Mouse (Mus musculus) hindbrain, embryonic 12.5 days (tissue): ENCODE data around the gene Mrc2. TPM values are rescaled to one million over a fixed set of nuclear protein-coding genes. Genes with fewer than 3 reads are reported as not detected.

ENCODE experiments used
- ATAC-seq: fragments of 200-750 bp; cut with Nextera tagmentation; 2 replicates; pipeline ENCODE4 v1.8.0; 2017; ENCODE audit warnings: moderate TSS enrichment; ENCODE audit not compliant: low FRiP score
- H3K27ac ChIP-seq: fragments of 300-500 bp; sonication (generic); 2 replicates; pipeline ENCODE4 v1.5.1; 2016; ENCODE audit warnings: mild to moderate bottlenecking
- H3K27me3 ChIP-seq: fragments of 300-500 bp; sonication (generic); 2 replicates; pipeline ENCODE4 v1.6.1; 2016; ENCODE audit warnings: mild to moderate bottlenecking
- H3K36me3 ChIP-seq: fragments of 300-500 bp; sonication (generic); 2 replicates; pipeline ENCODE4 v1.6.1; 2016; ENCODE audit warnings: mild to moderate bottlenecking
- H3K4me1 ChIP-seq: fragments of 300-500 bp; sonication (generic); 2 replicates; pipeline ENCODE4 v1.6.1; 2016
- H3K4me2 ChIP-seq: fragments of 300-500 bp; sonication (generic); replicated peaks from 2 replicates; pipeline ENCODE4 v1.6.1; 2016; ENCODE audit warnings: mild to moderate bottlenecking
- H3K4me3 ChIP-seq: fragments of 300-500 bp; sonication (generic); 2 replicates; pipeline ENCODE4 v1.5.1; 2016; ENCODE audit warnings: mild to moderate bottlenecking
- H3K9ac ChIP-seq: fragments of 300-500 bp; sonication (generic); 2 replicates; pipeline ENCODE4 v1.6.1; 2016; ENCODE audit warnings: mild to moderate bottlenecking, moderate library complexity
- H3K9me3 ChIP-seq: fragments of 300-500 bp; sonication (generic); replicated peaks from 2 replicates; pipeline ENCODE4 v1.6.1; 2016; ENCODE audit warnings: mild to moderate bottlenecking
- WGBS: fragments of 180-500 bp; shearing (Covaris S2); methylation state at CpG from one replicate; pipeline ENCODE4 v1.1.7; 2016; 5-methylcytosine and 5-hydroxymethylcytosine counted together
- polyA plus RNA-seq: library from polyadenylated mRNA; unstranded; fragments of >200 nt; fragmentation: Nextera tagmentation; extraction: Ambion mirVana; gene quantifications from 2 replicates; pipeline ENCODE4 v1.2.1, GENCODE M21; 2016

Gene Mrc2
- polyA plus RNA-seq, 1 experiment from 2014 or later, result 21.5 TPM

DNA sequence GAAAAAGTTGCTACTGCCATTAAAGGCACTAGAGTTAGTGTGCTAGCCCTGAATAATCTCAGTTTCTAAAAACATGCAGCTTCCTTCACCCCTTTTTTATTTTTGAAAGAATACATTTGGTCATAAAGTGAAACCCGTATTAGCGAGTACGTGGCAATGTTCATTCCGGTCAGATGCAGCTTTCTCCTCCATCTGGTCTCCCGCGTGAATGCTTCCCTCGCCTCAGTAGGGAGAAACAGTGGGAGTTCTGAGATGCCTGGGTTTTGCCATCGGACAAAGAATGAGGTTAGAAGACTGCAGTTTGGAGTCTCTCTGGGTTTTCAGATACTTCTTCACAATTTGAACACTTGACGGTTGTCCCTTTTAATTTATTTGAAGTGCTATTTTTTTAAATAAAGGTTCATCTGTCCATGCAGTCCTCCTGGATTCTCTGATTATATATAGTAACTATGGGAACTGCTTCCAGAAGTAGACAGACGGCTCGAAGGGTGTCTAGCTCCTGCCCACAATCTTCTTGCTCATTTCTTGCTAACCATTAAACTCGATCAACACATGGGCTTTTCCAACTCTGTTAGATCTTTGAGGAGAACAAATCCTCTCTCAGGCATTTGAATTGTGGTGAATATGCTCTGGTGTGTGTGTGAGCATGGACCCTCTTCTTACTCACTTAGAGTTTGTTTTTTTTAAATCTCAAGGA lies 10.5 kb upstream of the Mrc2 start:
- Histone ChIP-seq H3K4me2 (no peak overlapping the region), H3K27me3 (no peaks in the 10 kb centered on the region), H3K4me1 (peaks cover 6% of the 10 kb centered on the region; the same call in 1 of the 2 replicates), H3K27ac (no peak overlapping the region), H3K9me3 (no peaks in the 10 kb centered on the region), H3K36me3 (peaks cover 66% of the 10 kb centered on the region), H3K9ac (no peak overlapping the region), H3K4me3 (no peak overlapping the region)
- WGBS, result 71% methylated on average over 12 of the region's 12 CpGs
- ATAC-seq, result no peak

DNA sequence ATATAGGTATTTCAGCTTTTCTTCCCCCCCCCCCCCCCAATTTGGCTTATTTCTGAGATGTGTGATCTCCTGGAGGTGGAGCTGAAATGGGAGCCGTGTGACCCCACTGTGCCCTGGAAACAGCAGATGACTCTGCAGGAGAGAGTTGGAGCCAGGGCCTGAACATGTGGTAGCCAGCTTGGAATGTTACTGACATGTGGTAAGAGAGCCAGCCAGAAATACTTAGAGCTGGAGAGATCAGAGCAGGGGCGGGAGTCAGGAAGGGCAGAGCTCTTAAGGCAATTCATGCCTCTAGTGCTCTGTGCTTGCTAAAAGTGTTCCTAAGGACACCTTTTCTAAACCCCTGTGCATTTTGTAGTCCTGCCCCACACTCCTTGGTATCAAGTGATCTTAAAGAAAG lies 10.0 kb upstream of the Mrc2 start:
- no peaks in the 10 kb centered on the region for H3K27me3 ChIP-seq
- H3K9ac ChIP-seq, result no peak overlapping the region
- ATAC-seq, result no peak
- 77% methylated on average over 2 of the region's 2 CpGs for WGBS
- no peak overlapping the region for H3K4me3 ChIP-seq
- H3K27ac ChIP-seq, result 0 out of 2 replicates have a peak overlapping the region, but pooled peaks have one; percentile 55
- H3K4me2 ChIP-seq, result no peak overlapping the region
- H3K36me3 ChIP-seq, result peaks cover 66% of the 10 kb centered on the region
- peaks cover 6% of the 10 kb centered on the region; the same call in 1 of the 2 replicates for H3K4me1 ChIP-seq
- H3K9me3 ChIP-seq, result no peaks in the 10 kb centered on the region

DNA sequence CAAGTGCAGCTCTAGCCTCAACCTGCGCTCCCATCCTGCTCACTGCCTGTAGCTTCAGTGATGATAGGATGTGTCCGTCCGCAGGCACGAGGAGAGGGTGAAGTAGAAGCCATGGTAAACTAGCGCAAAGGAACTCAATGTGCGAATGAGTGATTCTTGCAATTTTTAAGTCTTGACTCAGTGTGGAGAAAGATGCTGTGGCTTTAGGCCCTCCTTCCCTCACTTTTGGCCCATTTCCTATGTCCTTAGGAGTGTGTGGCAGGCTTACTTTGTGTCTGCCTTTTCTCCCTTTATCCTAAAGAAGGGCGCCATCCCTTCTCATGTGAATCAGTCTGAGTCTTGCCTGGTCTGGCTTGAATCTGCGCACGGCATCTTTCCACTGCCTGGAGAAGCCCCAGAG lies 9.4 kb upstream of the Mrc2 start:
- no peaks in the 10 kb centered on the region for H3K9me3 ChIP-seq
- H3K9ac ChIP-seq, result no peak overlapping the region
- peaks cover 6% of the 10 kb centered on the region; the same call in 1 of the 2 replicates for H3K4me1 ChIP-seq
- H3K4me2 ChIP-seq, result no peak overlapping the region
- 91% methylated on average over 9 of the region's 9 CpGs for WGBS
- peak overlapping the region; percentile 55; the same call in 1 of the 2 replicates for H3K27ac ChIP-seq
- no peak for ATAC-seq
- H3K36me3 ChIP-seq, result peaks cover 67% of the 10 kb centered on the region
- no peaks in the 10 kb centered on the region for H3K27me3 ChIP-seq
- H3K4me3 ChIP-seq, result no peak overlapping the region

DNA sequence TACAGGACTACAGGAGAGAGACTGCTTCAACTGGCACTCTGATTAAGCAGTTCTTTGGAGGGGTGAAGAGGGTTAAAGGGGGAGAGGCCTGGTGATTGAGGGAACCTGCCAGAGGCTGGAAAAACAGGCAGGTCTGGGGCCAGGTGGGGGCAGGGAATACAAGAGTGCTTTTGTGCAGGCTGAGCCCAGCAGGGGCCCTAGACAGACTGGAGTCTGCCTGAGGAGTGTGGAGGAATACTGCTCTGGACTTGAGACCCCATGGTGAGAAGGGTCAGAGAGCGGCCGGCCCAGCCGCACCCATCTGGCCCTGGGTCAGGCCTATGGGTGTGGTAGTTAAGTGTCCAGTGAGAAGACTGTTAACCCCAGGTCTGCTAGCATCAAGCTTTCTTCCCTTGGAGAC lies 6.7 kb upstream of the Mrc2 start:
- ATAC-seq, result no peak
- peak overlapping the region; percentile 35; the same call in 1 of the 2 replicates for H3K27ac ChIP-seq
- no peak overlapping the region for H3K9ac ChIP-seq
- H3K4me3 ChIP-seq, result no peak overlapping the region
- WGBS, result 42% methylated on average over 3 of the region's 3 CpGs
- peaks cover 59% of the 10 kb centered on the region for H3K36me3 ChIP-seq
- H3K27me3 ChIP-seq, result peaks cover 3% of the 10 kb centered on the region
- H3K4me1 ChIP-seq, result peaks cover 6% of the 10 kb centered on the region; the same call in 1 of the 2 replicates
- H3K4me2 ChIP-seq, result no peak overlapping the region
- H3K9me3 ChIP-seq, result no peaks in the 10 kb centered on the region

DNA sequence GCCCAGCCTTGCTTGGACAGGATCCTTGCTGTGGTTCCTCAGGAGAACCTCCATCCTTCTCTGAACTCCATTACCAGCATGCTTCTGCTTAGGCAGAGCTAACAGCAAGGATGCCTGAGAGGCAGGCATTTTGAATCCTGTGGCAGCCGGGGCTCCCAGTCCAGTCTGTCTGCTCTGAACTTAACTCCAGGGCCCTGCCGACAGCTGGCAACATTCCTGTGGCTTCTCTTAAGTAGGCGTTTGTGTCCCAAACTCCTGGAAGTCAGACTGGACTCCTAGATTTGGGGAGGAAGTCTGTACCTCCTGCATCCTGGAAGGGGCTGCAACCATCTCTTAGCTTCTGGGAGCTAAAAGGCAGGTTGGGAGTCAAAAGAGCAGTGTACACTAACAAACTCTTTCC lies 3.0 kb upstream of the Mrc2 start:
- Histone ChIP-seq H3K9me3 (no peaks in the 10 kb centered on the region), H3K9ac (no peak overlapping the region)
- WGBS, result 52% methylated on average over 3 of the region's 3 CpGs

DNA sequence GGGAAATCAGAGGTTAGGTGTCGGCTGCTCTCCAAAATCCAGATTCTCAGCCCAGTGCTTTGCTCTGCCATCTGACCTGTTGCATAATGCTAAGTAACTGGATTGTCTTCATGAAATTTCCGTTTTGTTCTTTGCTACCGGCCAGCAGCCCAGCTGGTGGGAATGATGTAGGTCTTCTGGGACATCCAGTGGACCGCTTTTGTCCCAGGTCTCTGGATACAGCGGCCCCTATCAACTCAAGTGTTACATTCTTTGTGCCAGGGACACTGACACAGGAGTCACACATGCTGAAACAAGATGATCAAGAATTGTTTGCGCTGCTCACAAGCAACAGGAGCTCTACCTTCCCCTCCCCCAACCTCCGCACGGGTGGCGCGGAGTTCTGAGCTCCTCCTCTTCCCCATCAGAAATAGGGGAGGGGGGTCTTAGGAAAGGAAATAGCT lies 741 bp upstream of the Mrc2 start:
- Histone ChIP-seq H3K4me2 (peak overlapping the region; percentile 96), H3K4me1 (peaks cover 36% of the 10 kb centered on the region), H3K36me3 (peaks cover 14% of the 10 kb centered on the region; the same call in 1 of the 2 replicates), H3K4me3 (peak overlapping the region; percentile 54), H3K9ac (peak overlapping the region; percentile 49), H3K9me3 (no peaks in the 10 kb centered on the region), H3K27me3 (peaks cover 7% of the 10 kb centered on the region), H3K27ac (peak overlapping the region; percentile 74)
- peak; percentile 39 for ATAC-seq
- 2% methylated on average over 10 of the region's 10 CpGs for WGBS

More for the DNA sequence above, 3.0 kb upstream of the Mrc2 start:
- H3K4me2 ChIP-seq, result no peak overlapping the region
- ATAC-seq, result no peak
- H3K4me1 ChIP-seq, result peaks cover 36% of the 10 kb centered on the region
- peaks cover 31% of the 10 kb centered on the region for H3K36me3 ChIP-seq
- H3K27me3 ChIP-seq, result peaks cover 5% of the 10 kb centered on the region
- no peak overlapping the region for H3K27ac ChIP-seq
- no peak overlapping the region for H3K4me3 ChIP-seq

DNA sequence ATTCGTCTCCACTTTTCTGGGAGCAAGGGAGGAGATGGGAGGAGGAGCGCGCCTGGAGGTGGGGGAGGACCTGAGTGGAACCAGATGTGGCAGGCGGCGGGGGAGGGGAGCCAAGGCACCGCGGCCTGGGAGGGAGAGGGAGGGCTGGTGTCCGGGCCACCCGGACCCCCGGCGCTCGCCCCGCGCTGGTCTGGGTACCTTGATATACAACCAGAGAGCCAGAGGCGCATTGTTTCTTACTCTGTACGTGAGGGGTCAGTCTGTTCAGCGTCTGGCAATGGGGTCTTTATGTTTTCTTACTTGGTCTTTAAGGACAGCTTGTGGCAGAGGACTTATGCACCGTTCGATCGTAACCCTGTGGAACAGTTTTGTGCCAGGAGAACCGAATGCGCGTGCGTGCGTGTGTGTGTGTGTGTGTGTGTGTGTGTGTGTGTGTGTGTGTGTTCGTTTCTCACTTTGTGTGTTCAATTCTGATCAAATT lies 698 bp downstream of the Mrc2 start:
- Histone ChIP-seq H3K9ac (peak overlapping the region; percentile 49), H3K9me3 (no peaks in the 10 kb centered on the region), H3K4me1 (peaks cover 36% of the 10 kb centered on the region), H3K27me3 (peaks cover 7% of the 10 kb centered on the region), H3K4me2 (peak overlapping the region; percentile 96), H3K27ac (peak overlapping the region; percentile 74), H3K4me3 (peak overlapping the region; percentile 54), H3K36me3 (peaks cover 16% of the 10 kb centered on the region)
- WGBS, result under 1% methylated on average over 21 of the region's 26 CpGs
- peak; percentile 36; the same call in 1 of the 2 replicates for ATAC-seq

DNA sequence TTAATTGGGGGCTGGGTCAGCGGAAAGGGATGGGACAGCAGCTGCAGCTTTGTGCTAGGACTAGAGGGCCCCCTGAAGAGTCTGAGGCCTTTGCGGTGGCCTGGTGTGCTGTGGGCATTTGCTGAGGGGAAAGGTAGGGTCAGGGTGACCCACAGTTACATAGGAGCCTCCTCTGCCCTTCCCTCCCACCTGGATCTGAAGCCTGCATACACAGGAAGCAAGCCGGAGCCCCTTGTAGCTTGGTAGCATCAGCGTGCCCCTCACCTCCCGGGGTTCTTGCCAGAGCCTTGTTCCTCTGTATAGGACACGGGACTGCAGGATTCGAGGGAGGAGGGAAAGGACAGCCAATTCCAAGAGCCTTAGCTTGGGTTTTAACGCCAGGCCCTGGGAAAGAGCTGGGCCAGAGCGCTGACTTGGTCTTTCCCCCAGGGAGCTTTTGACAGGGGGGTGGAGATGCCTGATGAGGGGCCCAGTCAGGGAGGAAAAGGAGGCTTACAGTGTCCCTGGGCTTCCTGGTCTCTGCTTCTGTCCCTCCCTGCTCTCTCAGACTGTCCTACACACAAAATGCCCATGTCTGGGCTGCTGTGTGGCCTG lies 1.6 kb downstream of the Mrc2 start:
- peaks cover 36% of the 10 kb centered on the region for H3K4me1 ChIP-seq
- no peak for ATAC-seq
- WGBS, result 5% methylated on average over 9 of the region's 9 CpGs

DNA sequence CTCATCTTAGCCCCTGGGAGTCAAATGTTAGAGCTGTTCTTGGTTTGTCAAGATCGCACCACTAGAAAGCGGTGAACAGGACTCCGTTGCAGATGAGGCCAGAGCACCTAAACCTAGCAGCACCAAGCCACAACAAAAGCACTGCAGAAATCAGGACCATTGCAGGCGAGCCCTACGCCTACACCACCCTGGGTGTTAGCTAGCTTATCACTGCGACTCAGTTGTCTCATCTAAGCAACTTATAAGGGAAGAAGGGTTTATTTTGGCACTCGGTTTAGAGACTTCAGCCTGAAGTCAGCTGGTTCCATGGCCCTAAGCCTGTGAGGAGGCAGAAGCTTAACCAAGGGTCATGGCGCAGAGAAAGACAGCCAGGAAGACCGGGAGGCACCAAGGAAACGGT lies 3.6 kb downstream of the Mrc2 start:
- ATAC-seq, result no peak
- Histone ChIP-seq H3K4me1 (peaks cover 36% of the 10 kb centered on the region), H3K4me3 (no peak overlapping the region), H3K9ac (no peak overlapping the region), H3K27me3 (0 out of 2 replicates have a peak, but pooled peaks cover 2% of the 10 kb centered on the region), H3K27ac (no peak overlapping the region), H3K9me3 (no peaks in the 10 kb centered on the region), H3K36me3 (peaks cover 13% of the 10 kb centered on the region; the same call in 1 of the 2 replicates), H3K4me2 (no peak overlapping the region)
- 91% methylated on average over 10 of the region's 10 CpGs for WGBS

More for the DNA sequence above, 1.6 kb downstream of the Mrc2 start:
- H3K4me3 ChIP-seq, result peak overlapping the region; percentile 54
- H3K27ac ChIP-seq, result peak overlapping the region; percentile 56; the same call in 1 of the 2 replicates
- peak overlapping the region; percentile 96 for H3K4me2 ChIP-seq
- H3K27me3 ChIP-seq, result peaks cover 7% of the 10 kb centered on the region
- H3K9me3 ChIP-seq, result no peaks in the 10 kb centered on the region
- peaks cover 16% of the 10 kb centered on the region for H3K36me3 ChIP-seq
- H3K9ac ChIP-seq, result peak overlapping the region; percentile 58

DNA sequence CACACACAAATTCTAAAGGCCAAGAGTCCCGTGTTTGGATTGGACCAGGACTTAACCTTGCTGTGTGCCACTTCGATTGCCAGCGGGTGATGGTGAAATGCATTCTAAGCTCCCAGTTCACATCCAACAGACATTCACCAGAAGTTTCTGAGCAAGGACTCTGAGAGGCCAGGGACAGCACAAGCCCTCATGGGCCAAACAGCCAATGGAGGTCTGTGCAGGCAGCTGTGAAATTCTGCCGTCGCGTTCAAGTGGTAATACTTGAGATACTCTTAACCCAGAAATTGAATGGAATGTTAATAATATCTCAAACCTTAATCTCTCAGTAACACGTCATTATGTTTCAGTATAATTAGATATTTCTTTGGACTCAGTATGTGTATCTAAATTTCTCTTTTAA lies 17.8 kb downstream of the Mrc2 start:
- Histone ChIP-seq H3K4me2 (no peak overlapping the region), H3K9ac (no peak overlapping the region), H3K9me3 (no peaks in the 10 kb centered on the region), H3K27ac (no peak overlapping the region), H3K36me3 (peaks cover 7% of the 10 kb centered on the region; the same call in 1 of the 2 replicates), H3K4me1 (peaks cover 41% of the 10 kb centered on the region), H3K4me3 (no peak overlapping the region), H3K27me3 (no peaks in the 10 kb centered on the region)
- ATAC-seq, result no peak
- WGBS, result 93% methylated on average over 7 of the region's 7 CpGs

DNA sequence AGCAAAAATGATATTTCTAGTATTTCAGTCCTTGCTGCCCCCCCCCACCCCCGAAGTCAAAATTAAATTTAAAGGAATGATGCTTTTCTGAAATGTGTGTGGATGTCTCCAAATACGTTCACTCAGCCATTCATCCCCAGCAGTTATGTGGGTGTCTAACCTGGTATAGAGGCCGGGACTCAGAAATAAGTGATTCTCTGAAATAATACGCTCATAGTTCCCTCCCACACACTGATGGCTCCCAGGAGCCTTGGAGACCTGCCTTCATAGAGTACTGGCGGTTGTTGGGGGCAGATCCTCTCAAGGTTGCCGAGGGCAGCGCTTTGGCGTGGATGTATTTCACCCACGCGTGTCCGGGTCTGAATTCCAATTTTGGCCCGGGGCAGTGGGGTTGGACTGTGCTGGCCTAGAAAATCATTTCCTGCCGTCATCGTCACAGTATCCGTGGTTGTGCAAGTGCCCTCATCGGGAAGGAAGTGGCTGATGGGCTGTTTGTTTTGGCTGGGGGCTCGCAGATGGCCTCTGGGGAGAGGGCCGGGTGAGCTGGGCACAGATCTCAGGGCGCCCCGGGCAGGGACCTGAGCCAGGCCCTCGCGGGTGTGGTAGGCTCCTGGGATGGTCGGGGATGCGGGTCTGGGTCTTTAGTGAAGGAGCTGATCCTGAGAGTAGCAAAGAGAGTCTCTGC lies 19.0 kb downstream of the Mrc2 start:
- H3K27me3 ChIP-seq, result no peaks in the 10 kb centered on the region
- no peak overlapping the region for H3K4me2 ChIP-seq
- peaks cover 45% of the 10 kb centered on the region for H3K4me1 ChIP-seq
- ATAC-seq, result 0 out of 2 replicates have a peak, but pooled peaks have one; percentile 11
- 56% methylated on average over 24 of the region's 24 CpGs for WGBS
- H3K27ac ChIP-seq, result peak overlapping the region; percentile 40; the same call in 1 of the 2 replicates
- H3K9ac ChIP-seq, result no peak overlapping the region
- no peaks in the 10 kb centered on the region for H3K36me3 ChIP-seq
- no peaks in the 10 kb centered on the region for H3K9me3 ChIP-seq
- no peak overlapping the region for H3K4me3 ChIP-seq
